Mouse (Mus musculus) gastrocnemius, postnatal 14 days (tissue): ENCODE measurements around the gene Mcrip2. TPM values are rescaled to one million over a fixed set of nuclear protein-coding genes. Genes with fewer than 3 reads are reported as not detected.

Source experiments
- DNase-seq: peaks from one replicate; pipeline ENCODE4 v3.0.0; 2021; ENCODE audit warnings: mixed read lengths
- intact Hi-C: fragments of 180-260 bp; cut with DNase I; formaldehyde crosslinking; loops from one replicate; pipeline ENCODE4 v1.15.1; 2025; ENCODE audit warnings: low total_unique reads
- microRNA-seq, 2 experiments: library from miRNA; unstranded; fragments of <30 nt; microRNA quantifications; one replicate each; pipeline ENCODE4 v1.2.0; 2021
- total RNA-seq, 2 experiments: library from RNA; stranded (reverse); gene quantifications; 2 replicates each; pipeline ENCODE4 v1.2.3; 2021

Mcrip2 gene
- total RNA-seq, 2 experiments from 2014 or later = 52.3 to 73.3 TPM

- DNase-seq = no peak
- intact Hi-C loops = no loop called here
Measured at GRCm38 (mm10) chr17:25827011-25827410, 41.6 kb downstream of the Mcrip2 start.

GRCm38 (mm10) chr17:25825984-25826570 lies 42.5 kb downstream of the Mcrip2 start:
- no peak for DNase-seq
- intact Hi-C loops = no loop called here

GRCm38 (mm10) chr17:25825311-25825710 lies 43.3 kb downstream of the Mcrip2 start:
- no peak for DNase-seq
- intact Hi-C loops = no loop called here

GRCm38 (mm10) chr17:25824362-25825142 lies 44.0 kb downstream of the Mcrip2 start:
- intact Hi-C loops = no loop called here
- DNase-seq = no peak

- DNase-seq = no peak
- intact Hi-C loops = no loop called here
Measured at GRCm38 (mm10) chr17:25823452-25823851, 45.1 kb downstream of the Mcrip2 start, which contains the start of gene Wdr24. Wdr24 (plus strand) TSS chr17:25823627.

- intact Hi-C loops = no loop called here
- peak; percentile 10 for DNase-seq
Measured at GRCm38 (mm10) chr17:25818851-25819780, 49.4 kb downstream of the Mcrip2 start.

GRCm38 (mm10) chr17:25817662-25818061 lies 50.9 kb downstream of the Mcrip2 start:
- DNase-seq = peak; percentile 1
- intact Hi-C loops = no loop called here

Small RNA genes lying within 50 kb of the gene (microRNA-seq; reads per million reads assigned to microRNA genes)
- 0 to 0.50 reads per million in 2 experiments for gene Mir3082

Other genes starting within 250 kb of the Mcrip2 start
- gene Gng13, start 151.6 kb downstream of the Mcrip2 start, total RNA-seq = not detected
- gene Chtf18, start 141.3 kb downstream of the Mcrip2 start, total RNA-seq = 1 to 10 TPM; 1.3 to 2.5 TPM
- gene Rpusd1, start 141.1 kb downstream of the Mcrip2 start, total RNA-seq = 1 to 10 TPM; 3.4 to 3.8 TPM
- gene Mslnl, start 132.7 kb downstream of the Mcrip2 start, total RNA-seq = not detected
- gene Msln, start 114.4 kb downstream of the Mcrip2 start, total RNA-seq = under 1 TPM in 1 of 2 experiments, not detected in 1; 0.74 TPM
- gene Narfl, start 95.0 kb downstream of the Mcrip2 start, total RNA-seq = 10 to 100 TPM; 27.7 to 28.8 TPM
- gene Haghl, start 83.1 kb downstream of the Mcrip2 start, total RNA-seq = 10 to 100 TPM; 13.9 to 16.1 TPM
- gene Ccdc78, start 82.2 kb downstream of the Mcrip2 start, total RNA-seq = not detected
- gene Fam173a, start 75.9 kb downstream of the Mcrip2 start, total RNA-seq = 10 to 100 TPM; 36.1 to 37.9 TPM
- not detected for gene AC134908.4, start 73.1 kb downstream of the Mcrip2 start, total RNA-seq
- 10 to 100 TPM; 46.6 to 60.9 TPM for gene Metrn, start 71.6 kb downstream of the Mcrip2 start, total RNA-seq
- 1 to 10 TPM in 1 of 2 experiments, under 1 TPM in 1; 0.95 to 2.2 TPM for gene Fbxl16, start 59.7 kb downstream of the Mcrip2 start, total RNA-seq
- gene Wdr24, start 45.1 kb downstream of the Mcrip2 start, total RNA-seq = 1 to 10 TPM; 9.1 to 9.2 TPM
- 10 to 100 TPM; 20.3 to 23.6 TPM for gene Jmjd8, start 39.9 kb downstream of the Mcrip2 start, total RNA-seq
- gene Stub1, start 35.4 kb downstream of the Mcrip2 start, total RNA-seq = 10 to 100 TPM; 80.2 to 81.3 TPM
- gene Rhbdl1, start 31.5 kb downstream of the Mcrip2 start, total RNA-seq = 10 to 100 TPM; 11.7 to 12.0 TPM
- 10 to 100 TPM in 1 of 2 experiments, 1 to 10 TPM in 1; 7.5 to 11.0 TPM for gene Gm20683, start 27.0 kb downstream of the Mcrip2 start, total RNA-seq
- 10 to 100 TPM; 38.0 to 47.1 TPM for gene Rhot2, start 23.9 kb downstream of the Mcrip2 start, total RNA-seq
- 1 to 10 TPM; 1.6 to 2.0 TPM for gene Wdr90, start 7.3 kb downstream of the Mcrip2 start, total RNA-seq
- gene Mettl26, start 6.3 kb upstream of the Mcrip2 start, total RNA-seq = 10 to 100 TPM; 26.1 to 27.7 TPM
- gene Wfikkn1, start 12.1 kb upstream of the Mcrip2 start, total RNA-seq = under 1 TPM; 0.49 to 0.55 TPM
- 10 to 100 TPM; 10.1 to 10.3 TPM for gene Rab40c, start 51.0 kb upstream of the Mcrip2 start, total RNA-seq
- 10 to 100 TPM; 29.8 to 30.2 TPM for gene Pigq, start 76.2 kb upstream of the Mcrip2 start, total RNA-seq
- gene Nhlrc4, start 76.2 kb upstream of the Mcrip2 start, total RNA-seq = not detected
- not detected for gene A930017K11Rik, start 83.8 kb upstream of the Mcrip2 start, total RNA-seq
- gene Capn15, start 117.0 kb upstream of the Mcrip2 start, total RNA-seq = 1 to 10 TPM; 4.3 to 5.9 TPM
- 10 to 100 TPM; 39.2 to 41.3 TPM for gene Rab11fip3, start 200.8 kb upstream of the Mcrip2 start, total RNA-seq
- 1 to 10 TPM; 4.0 to 4.5 TPM for gene Decr2, start 221.6 kb upstream of the Mcrip2 start, total RNA-seq
- 1 to 10 TPM; 3.0 to 3.9 TPM for gene Nme4, start 226.8 kb upstream of the Mcrip2 start, total RNA-seq
- 1 to 10 TPM in 1 of 2 experiments, under 1 TPM in 1; 0.80 to 1.3 TPM for gene Tmem8, start 244.5 kb upstream of the Mcrip2 start, total RNA-seq